Mouse (Mus musculus) gastrocnemius, postnatal 14 days (tissue): Measurements from ENCODE around the gene Olfr462. TPM values are rescaled to one million over a fixed set of nuclear protein-coding genes. Genes with fewer than 3 reads are reported as not detected.
"Not testable (repeated sequence)": the region's sequence is repeated elsewhere in the genome, so short reads cannot be mapped to it uniquely, and the experiment has no call there.

Experiments
- DNase-seq: peaks from one replicate; pipeline ENCODE4 v3.0.0; 2021; ENCODE audit warnings: mixed read lengths
- intact Hi-C: fragments of 180-260 bp; cut with DNase I; formaldehyde crosslinking; loops from one replicate; pipeline ENCODE4 v1.15.1; 2025; ENCODE audit warnings: low total_unique reads
- long read RNA-seq, 2 experiments: library from polyadenylated mRNA; stranded (forward); transcript quantifications; one replicate each; pipeline ENCODE4 v2.0.0; 2021
- total RNA-seq, 2 experiments: library from RNA; stranded (reverse); gene quantifications; 2 replicates each; pipeline ENCODE4 v1.2.3; 2021

The Olfr462 gene
- total RNA-seq: not detected
- long read RNA-seq, experiment 1: 0 reads
- long read RNA-seq, experiment 2: 0 reads

DNA sequence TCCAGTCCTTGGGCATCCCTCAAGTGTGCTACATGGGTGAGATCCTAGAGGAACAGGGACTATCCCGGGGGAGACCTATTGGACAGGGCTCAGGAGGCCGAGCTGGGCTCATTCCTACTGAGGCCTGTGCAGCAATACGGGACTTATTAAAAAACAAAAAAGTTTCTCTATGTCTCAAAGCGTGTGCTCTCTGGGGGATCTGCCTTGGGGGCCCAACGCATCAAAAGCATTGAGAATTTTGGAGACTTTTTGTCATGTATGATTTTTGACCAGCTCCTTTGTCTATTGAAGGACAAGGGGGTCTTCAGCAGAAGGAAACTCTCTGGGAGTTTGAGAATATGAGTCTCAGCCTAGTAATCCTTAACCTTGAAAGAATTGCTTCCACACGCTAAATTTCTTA lies at the start of gene Olfr462:
Olfr462 (minus strand) TSS at position 101 of the 400 bp plus-strand sequence.
- no peak for DNase-seq
- intact Hi-C loops: no loop called here

DNA sequence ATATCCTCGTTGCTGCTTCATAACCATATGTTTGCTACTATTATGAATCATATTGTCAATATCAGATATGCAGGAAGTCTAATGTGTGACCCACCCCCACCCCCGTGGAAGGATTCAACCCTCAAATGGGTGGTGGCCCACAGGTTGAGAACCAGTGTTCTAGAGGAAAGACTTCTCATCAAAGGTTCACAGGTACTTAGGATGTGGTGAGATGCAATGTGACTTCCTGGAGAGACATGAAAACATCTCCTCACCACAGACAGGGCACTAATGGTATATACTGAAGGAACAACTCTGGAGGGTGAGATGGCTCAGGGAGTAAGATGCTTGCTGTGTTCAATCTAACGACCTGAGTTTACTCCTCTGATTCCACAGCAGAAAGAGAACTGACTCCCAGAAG lies 43.4 kb upstream of the Olfr462 start:
- no peak for DNase-seq
- intact Hi-C loops: no loop called here

DNA sequence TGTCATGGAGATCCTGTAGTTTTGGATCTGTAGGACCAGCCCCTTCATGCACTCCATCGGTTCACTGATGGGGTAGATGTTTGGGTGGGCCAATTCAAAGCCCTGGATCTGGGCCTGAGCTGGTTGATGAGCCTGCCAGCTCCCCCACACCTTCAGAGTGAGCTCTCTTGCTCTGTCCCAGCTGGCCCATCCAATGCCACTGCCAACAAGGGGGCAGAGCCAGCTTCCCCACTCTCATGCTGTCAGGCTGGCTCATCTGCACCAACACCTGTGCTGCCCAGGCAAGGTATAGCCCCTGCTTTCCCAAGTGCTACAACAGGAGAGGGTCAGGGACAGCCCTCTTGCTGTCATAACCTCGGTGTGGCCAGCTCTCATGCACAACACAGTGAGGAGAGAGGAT lies 41.7 kb upstream of the Olfr462 start:
- intact Hi-C loops: no loop called here

DNA sequence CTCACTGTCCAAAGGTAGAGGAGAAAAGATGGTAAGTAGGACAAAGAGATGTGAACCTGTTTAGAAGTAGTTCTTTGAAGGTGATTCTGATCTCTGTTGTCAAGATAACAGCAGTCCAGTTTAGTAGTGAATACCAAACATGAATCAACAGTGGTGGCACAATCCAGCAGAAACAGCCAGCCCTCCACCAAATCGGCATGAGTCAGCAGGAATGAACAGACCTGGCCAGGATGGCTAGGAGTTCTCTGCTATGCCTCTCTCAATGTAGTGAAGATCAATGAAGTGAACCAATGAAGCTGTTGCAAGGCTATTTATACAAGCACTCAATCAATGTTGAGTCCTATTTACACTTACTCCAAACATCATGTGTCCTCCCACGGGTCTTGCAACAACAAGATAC lies 38.3 kb upstream of the Olfr462 start:
- intact Hi-C loops: no loop called here
- no peak for DNase-seq

More for the DNA sequence above, 41.7 kb upstream of the Olfr462 start:
- DNase-seq: no peak

DNA sequence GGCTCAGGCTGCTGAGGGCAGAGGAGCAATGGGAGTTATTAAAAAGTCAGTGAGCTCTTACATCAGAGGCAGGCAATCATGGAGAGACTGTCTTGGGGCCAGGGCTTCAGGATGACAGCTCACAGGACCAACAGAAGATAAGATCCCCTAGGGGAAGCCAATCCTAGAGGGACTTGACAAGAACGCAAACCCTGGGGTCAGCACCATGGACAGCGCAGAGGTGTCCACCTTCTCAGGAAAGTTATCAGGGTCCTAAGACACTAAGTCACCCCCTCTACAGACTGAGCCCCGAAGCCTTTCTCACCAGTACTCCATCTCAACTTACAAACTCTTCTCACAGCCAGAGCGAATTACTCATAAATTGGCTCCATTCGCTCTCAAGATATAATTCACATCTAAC lies 28.9 kb upstream of the Olfr462 start, which contains the start of gene Olfr464:
Olfr464 (minus strand) TSS at position 2 of the 400 bp plus-strand sequence.
- DNase-seq: peak; percentile 13
- intact Hi-C loops: no loop called here

DNA sequence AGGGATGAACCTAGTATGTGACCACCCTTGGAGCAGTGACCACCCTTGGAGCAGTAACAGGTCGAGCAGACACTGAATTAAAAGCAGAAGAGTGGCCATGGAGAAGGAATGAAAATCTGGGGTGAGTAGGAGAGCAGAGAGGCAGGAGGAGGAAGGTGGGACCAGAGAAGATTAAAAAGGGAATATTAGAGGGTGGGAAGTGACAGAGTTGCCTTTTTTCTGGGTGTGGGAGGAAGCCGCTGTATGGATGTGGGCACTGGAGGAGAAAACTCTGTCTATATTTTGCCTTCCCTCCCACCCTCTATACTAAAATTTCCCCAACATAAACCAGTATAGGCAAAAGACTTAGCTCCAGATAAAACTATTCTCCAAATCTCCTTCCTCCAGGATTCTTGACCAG lies 28.2 kb upstream of the Olfr462 start:
- intact Hi-C loops: no loop called here

DNA sequence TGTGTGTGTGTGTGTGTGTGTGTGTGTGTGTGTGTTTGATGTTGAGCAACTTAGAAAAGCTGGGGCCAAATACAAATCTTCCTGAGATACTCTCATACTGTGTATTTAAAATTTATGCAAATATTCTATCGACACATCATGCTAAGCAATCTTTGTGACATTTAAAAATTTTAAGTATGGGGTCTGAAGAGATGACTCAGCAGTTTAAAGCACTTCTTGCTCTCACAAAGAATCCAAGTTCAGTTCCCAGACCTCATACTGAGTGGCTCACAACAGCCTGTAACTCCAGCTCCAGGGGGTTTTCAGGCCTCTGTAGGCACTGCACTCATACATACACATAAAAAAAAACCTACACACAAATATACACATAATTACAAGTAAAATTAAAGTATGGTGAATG lies 23.9 kb upstream of the Olfr462 start:
- DNase-seq: no peak
- intact Hi-C loops: no loop called here

More for the DNA sequence above, 28.2 kb upstream of the Olfr462 start:
- no peak for DNase-seq

DNA sequence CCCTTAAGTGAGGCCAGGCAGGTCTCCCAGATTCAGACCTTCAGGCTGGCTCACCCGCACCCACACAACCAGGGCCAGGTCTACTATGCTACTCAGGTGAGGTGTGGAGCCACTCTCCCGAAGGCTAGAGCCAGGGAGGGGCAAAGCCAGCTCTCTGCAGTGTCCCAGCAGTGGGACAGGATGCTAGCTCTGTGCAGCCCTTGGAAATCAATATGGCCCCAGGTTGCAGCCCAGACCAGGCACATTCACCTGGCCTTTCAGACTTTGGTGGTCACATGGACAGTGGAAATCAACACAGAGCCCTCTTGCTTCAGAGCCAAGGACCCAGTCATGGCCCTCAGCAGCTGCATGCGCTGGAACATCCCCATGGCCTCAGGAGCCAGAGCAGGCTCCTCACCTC lies 12.3 kb upstream of the Olfr462 start:
- DNase-seq: no peak
- intact Hi-C loops: no loop called here

DNA sequence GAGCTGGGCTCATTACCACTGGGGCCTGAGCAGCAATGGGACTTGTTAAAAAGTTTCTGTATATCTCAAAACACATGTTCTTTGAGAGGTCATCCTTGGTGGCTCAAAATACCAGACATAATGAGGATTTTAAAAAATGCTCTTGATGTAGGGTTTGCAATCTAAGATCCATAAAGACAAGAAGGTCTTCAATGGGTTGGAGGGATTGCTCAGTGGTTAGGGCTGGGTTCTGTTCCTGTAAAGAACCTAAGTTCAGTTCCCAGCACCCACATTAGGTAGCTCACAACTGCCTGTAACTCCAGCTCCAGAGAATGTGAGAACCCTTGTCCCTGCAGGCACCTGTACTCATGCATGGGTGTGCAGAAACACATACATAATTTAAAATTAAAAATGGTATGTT lies 5.2 kb upstream of the Olfr462 start, which contains the start of gene Olfr463:
Olfr463 (minus strand) TSS at position 101 of the 400 bp plus-strand sequence.
- intact Hi-C loops: no loop called here
- DNase-seq: no peak

DNA sequence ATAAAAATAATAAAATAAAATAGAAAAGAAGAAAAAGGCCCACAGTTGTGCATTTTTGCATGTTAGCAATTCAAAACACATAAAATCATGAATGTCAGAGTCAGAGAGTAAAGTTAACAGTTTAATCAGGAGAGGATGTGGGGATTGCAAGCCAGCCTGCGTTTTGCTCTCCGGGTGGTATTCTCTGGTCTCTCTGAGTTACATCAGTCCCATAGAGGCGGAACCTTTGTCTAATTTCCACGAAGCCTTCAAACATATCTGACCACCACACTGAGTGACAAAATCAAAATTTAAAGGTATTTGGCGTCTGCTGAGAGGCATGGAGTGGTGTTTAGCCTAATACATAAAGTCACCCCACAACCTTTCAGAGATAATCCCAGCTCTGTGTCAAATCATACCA lies 7.2 kb downstream of the Olfr462 start:
- DNase-seq: no peak
- intact Hi-C loops: no loop called here

DNA sequence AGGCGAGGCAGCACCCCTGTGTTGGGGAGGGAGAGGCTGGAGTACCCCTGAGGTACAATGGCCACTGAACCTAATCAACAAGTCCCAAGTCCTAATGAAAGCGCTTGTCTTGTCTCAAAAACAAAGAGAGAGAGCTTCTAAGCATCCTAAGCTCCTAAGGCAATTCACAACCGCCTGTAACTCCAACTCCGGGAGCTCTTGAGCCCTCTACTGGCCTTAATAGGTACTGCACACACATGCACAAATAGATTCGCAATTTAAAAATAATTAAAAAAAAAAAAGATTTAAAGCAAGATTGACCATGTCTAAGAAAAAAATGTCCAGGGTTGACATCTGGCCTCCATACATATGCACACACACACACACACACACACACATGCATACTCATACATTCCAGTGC lies 8.6 kb downstream of the Olfr462 start:
- no peak for DNase-seq
- intact Hi-C loops: no loop called here

DNA sequence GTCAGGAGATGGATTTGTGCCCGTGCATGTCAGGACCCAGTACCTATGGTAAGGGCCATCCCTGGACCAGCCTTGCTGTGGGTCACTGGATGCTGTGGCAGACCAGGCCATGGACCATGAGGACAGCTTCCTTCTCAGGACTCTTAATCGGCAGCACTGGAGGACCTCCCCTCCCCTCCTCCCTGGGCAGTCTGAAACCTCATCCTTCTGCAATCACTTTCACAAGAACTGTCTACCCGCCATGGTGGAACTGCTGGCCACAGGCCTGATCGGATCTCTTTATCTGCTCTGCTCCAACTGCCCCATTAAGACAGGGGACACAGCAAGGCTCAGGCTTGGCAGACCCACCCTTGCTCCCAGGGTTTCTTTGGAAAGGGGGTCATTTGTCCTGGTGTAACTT lies 10.4 kb downstream of the Olfr462 start:
- DNase-seq: no peak
- intact Hi-C loops: no loop called here

DNA sequence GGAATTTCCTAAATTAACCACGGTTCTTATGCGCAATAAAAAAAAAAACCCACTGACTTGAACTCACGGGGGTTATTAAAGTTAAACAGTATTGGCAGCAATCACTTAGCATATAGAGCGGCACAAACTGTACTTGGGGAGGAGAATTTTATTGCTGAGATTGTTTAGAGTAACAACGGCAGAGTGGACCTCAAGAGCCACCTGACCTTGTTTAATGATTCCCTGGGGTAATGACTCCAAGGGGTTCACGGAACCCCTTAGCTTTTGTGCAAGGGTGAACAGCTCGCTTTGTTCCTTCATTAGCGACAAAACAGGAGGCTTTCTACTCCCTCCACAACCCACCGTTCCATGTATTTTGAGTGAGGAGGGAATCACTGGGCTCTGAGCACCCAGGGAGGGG lies 12.2 kb downstream of the Olfr462 start:
- no peak for DNase-seq
- intact Hi-C loops: no loop called here

DNA sequence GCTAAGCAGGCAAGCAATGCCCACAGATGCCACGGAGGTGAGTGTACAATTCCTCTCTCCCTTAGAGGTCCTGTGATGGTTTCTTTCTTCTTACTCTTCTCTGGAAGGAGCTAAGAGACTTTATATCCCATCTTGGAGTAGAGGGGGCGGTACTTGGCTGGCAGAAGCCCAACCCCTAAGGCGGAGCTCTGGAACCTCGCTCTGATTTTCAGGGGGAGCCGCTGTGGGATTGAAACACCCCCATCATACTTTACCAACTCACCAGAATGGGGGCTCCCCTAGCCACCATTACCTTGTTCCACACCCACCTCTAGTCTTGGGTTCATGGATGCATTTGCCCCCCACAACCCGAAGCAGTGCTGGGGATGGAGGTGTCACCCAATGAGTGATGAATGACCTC lies 16.6 kb downstream of the Olfr462 start, which contains the start of gene Epx:
Epx (minus strand) TSS at position 101 of the 400 bp plus-strand sequence.
- DNase-seq: no peak
- intact Hi-C loops: no loop called here

DNA sequence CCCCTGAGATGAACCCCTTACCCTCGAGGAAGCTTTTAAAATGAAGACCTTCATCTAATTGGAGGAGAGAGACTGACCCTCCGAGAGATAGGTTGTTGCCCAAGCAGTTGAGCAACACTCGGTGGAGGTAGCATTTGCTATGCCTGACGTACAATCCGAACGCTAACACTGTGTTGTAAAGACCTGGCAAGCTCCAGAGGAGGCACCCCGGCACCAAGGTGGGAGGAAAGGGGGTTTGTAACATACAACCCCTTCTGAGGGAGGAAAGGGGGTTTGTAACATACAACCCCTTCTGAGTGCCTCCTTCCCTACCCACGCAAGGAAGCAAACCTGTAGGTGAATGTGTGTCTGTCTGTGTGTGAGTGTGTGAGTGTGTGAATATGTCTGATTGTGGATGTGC lies 20.3 kb downstream of the Olfr462 start:
- no peak for DNase-seq
- intact Hi-C loops: no loop called here

DNA sequence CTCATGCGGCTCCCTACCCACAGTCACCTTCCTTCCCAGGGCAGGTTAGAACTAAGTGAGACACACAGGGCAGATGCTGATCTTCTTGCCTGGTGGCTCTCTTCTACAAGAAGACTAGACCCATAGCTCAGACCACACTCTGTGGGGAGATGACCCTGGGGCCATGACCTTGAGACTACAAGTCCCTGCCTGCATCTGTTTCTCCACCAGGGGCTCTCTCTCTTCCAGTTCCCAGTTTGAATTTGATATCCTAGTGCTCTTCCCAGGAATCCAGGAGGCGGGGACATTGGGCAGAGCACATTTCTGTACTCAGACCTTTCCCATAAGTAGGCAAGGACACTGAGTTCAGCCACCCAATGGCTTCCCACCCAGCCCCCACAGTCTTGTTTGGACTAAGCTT lies 22.0 kb downstream of the Olfr462 start:
- DNase-seq: no peak
- intact Hi-C loops: no loop called here

DNA sequence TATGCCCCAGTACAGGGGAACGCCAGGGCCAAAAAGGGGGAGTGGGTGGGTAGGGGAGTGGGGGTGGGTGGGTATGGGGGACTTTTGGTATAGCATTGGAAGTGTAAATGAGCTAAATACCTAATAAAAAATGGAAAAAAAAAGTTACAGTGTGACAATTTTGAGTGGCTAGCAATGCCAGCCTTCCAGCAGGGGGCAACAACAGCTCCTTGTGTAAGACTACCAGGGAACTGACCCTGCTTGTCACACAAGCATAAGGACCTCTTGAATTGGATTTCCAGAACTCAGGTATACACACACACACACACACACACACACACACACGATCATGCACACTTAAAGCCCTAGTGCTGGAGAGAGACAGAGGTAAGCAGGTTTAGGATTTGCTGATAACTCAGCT lies 25.2 kb downstream of the Olfr462 start:
- DNase-seq, intact Hi-C loops: not testable (repeated sequence)

DNA sequence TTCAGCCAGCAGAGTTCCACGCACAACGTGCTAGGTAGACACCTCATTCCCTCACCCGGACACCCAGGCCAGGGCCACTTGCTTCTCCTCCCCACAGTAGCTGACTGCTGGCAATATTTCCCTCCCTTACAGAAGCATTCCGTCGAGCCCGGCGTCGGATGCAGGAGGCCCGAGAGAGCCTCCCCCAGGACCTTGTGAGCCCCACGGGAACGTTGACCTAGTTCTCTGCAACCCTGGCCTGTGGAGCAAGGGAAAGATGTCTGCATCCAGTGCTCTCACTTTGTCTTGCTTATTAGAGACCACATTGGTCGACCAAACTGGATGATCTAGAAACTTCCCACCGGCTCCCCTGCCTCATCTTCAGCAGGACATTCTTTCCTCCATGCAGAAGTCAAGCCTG lies 29.3 kb downstream of the Olfr462 start:
- intact Hi-C loops: no loop called here
- DNase-seq: no peak

DNA sequence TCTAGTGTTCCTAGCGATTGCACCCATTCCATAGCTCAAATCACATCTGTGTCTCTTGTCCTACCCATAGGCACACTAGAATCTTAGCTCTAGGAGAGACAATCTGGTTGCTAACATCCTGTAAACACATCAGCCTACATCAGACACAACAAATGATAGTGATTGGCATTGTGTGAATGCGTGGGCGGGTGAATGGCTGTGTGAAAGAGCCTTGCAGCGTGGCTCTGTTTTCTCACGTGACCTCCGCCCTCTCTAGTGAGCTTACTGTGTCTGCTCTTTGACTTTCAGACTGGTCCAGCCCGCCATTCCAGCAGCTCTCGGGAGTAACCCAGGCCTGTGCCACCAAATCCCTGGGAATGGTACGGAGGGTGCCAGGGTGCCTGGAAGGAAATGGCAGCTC lies 31.6 kb downstream of the Olfr462 start:
- intact Hi-C loops: no loop called here
- no peak for DNase-seq

DNA sequence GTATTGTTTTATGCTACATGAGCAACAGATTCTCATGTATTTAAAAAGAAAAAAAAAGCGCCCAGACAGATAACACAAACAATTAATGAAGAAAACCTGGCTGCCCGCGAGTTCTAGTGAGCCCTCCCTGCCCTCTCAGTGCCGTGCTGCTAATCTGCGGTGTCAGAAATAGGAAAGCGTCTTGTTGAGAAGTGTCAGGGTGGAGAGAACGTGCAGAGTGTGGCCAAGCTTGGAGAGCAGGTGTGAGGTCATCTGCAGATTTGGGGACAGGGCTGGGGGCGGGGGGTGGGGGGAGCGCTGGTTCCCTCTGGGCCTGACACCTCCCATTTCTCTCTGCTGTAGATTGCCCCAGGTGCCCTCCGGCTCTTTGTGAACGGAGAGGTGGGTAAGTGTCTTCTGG lies 32.8 kb downstream of the Olfr462 start:
- DNase-seq: no peak
- intact Hi-C loops: no loop called here

DNA sequence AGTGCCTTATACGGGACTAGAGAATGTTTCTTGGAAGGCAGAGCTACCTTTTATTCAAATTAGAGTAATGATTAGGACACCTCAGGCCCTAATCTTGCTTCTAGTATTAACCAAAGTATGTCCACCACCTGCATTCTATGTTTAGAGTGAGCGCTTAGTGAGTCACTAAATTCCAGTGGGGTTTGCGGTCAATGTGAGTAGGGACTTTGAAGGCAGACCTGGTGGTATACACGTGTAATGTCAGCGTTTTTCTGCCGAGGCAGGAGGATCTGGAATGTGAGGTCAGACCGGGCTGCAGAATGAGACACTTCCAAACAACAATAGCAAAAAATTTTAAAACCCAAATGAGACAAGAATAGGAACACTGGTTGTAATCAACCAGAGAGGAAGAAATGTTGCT lies 37.5 kb downstream of the Olfr462 start:
- intact Hi-C loops: no loop called here
- DNase-seq: no peak

DNA sequence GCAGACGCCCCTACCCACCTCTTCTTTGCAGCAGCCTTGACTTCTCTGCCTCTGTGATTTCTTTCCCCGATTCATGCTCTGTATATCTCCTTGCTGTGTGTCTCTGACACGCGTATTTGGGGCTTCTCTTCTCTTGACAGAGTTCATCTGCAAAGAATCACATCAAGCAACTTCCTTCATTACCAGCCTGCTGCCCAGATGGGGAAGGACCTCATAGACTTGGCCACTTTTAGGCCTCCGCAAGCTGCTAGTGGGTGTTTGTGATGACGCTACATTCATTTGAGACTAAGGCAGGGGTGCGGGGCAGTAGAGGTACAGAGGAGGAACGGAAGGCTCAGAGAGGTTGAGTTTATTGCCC lies 38.5 kb downstream of the Olfr462 start:
- DNase-seq: no peak
- intact Hi-C loops: no loop called here
